Mouse (Mus musculus) Muller cell, postnatal 12 days (primary cell): ENCODE results near the gene Cdk6.
A peak's percentile ranks its signal among the peaks of the same experiment; 100 is the strongest.
"Not testable (repeated sequence)": the region's sequence is repeated elsewhere in the genome, so short reads cannot be mapped to it uniquely, and the experiment has no call there.

Experiments used
- DNase-seq: peaks from one replicate; pipeline ENCODE4 v3.0.0-alpha.2; 2015; ENCODE audit errors: inconsistent ontology term

Cdk6 gene

DNA sequence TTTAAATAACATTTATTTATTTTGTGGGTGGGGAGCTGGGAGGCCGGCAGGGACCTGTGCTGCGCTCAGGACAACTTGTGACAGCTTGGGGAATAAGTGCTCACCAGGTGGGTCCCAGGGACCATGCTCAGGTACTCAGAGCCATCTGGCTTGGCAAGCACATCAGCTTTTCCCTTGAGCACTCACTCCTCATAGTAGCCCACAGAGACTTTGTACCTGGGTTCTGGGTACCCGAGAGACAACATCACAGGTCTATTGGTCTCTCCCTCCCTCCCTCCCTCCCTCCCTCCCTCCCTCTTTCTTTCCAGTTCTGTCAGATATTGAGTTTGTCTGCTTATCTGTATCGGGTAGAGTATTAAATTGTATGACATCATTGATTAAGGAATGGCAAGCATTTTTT lies 38.0 kb downstream of the Cdk6 start:
- DNase-seq: no peak

DNA sequence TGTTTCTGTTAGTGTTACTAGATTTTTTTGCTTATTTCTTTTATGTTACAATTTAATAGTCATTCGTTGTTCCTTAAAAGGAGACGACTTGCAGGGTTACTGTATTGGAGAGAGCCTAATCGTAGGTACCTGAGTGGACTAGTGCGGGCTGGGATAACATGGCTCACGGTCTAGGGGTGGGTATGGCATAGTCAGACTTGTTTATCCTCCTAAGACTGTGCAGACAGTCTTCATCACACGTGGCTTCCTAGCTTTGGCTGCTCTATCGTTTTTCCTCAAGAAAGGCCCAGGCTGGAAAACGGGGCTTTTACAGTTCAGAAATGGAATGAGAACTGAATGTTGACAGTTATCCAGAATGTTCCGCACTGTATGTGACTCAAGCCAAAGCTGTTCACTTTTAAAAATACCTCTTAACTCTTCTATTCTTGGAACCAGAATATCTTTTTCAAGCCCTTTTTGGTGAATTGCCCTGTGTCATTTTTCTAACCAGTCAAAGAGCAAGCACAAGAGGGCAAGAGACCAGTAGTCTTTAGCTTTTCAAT lies 39.5 kb downstream of the Cdk6 start:
- no peak for DNase-seq

DNA sequence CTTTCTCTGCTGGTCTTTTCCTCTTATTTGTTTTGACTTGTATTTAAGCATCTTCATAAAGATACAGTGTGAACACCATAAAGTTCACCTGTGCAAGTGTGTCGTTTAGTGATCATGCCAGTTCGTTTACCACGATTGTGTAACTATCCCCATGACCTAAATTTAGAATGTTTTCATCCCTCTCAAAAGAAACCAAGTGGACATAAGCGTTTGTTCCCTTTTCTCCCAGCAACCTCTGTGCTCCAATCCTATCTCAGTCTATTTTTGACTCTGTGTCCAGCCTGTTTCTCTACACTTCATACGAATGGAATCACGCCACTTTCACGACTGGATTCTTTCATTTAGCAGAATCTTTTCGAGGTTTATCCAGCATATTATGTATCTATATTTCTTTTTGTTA lies 40.5 kb downstream of the Cdk6 start:
- no peak for DNase-seq

DNA sequence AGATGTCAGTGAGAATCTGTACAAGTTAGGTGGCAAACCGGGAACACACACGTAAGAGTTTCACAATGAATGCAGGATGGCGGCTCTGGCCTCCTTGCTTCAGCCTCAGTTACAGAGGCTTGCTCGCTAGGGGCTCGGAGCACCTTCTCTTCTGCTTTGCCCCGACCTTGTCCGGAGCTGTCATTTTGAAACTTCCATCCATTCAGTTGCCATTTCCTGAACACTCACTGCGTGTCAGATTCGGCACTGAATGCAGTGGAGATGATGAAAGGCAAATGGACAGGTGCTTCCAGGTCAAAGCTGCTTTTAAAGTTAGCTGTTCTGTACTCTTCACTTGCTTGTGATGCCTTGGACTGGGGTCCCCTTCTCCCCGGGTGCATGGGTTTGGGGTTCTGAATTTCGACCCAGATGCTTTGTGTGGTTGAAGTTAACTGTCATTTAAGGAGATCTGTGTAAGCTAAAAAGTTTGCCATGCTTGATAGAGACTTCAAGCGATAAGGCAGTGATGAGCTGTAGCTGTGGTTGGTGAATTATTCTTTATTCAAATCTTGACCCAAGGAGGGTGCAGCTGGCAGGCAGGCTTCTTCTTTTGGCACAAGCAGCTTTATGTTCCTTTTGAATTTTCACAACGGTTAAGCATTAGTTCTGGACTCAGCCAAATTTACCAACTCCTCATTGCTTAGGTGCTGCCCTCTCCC lies 41.2 kb downstream of the Cdk6 start:
- DNase-seq: no peak

DNA sequence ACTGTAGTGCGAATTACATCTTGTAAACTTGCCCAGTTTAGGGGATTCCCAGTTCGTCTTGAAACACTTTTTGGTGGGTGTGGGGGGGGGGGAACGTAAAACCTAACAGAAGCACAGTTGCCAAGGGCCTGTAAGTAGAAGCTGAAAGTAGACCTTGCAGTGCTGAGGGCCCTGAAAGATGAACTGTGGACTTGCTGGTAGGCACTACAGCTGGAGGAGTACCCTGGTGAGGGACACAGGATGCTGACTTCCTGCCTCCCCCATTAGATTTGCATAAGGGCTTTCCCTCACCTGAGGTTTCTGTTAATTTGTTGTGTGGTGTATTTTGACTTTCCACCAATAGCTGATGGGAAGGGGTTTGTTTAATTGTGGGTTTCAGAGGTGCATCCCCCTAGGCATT lies 42.3 kb downstream of the Cdk6 start:
- DNase-seq: no peak

DNA sequence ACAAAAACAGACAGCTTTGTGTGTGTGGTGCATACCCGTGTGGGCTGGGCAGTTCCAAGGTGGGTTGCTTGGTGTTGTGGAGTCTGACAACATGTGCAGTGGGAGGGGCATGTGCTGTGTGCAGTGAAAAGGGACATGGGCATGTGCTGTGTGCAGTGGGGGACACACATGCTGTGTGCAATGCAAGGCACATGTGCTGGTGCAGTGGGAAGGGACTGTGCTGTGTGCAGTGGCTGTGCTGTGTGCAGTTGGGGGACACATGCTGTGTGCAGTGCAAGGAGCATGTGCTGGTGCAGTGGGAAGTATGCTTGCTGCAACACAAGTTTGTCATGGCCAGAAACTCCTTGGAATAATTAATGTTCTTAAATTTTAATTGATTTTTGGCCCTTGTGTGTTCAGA lies 43.8 kb downstream of the Cdk6 start:
- DNase-seq: no peak

DNA sequence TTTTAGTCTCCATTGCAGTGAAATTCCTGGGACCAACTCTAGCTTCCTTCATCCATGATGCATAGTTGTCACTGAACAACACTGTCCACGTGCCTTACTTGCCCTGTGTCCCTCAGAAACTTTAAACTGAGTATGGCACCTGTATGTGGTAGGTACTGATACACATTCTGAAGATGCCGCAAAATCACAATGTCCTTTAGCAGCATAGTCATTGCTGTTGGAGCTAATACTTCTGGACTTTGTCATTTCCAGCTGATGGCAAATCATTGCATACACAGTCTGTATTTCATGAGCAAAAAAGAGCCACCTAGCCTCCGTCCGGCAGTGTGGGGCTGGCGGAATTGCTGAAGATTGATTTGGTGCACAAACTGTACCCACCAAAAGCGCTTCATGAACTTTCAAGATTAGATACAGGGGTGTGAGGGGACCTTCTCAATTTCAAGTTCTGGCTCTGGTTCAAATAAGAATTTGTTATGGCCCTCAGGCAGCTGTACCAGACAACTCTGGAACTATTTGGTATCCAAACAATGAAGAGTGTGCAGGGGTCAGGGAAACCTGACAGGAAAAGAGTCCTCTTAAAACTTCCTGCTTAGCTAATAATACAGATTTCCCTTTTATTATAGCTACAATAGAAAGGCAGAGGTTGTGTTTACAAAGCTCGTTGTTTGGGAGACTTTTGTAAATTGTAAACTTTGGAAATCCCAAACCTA lies 44.9 kb downstream of the Cdk6 start:
- DNase-seq: no peak

DNA sequence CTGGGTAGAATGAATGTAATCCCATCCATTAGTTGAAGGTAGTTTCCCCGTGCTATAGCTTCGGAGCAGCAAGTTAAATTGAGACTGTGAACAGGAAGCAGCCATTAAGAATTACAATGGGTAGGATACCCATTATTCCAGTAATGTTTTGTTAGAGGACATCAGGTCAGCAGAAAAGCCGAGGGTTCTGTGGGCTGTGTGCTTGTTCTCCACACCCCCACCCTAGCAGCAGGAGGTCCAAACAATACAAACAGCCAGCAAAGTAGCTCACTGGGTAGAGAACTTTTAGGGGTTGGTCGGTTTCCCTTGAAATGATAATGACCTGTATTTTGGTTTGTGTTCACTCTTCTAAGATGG lies 45.4 kb downstream of the Cdk6 start:
- no peak for DNase-seq

DNA sequence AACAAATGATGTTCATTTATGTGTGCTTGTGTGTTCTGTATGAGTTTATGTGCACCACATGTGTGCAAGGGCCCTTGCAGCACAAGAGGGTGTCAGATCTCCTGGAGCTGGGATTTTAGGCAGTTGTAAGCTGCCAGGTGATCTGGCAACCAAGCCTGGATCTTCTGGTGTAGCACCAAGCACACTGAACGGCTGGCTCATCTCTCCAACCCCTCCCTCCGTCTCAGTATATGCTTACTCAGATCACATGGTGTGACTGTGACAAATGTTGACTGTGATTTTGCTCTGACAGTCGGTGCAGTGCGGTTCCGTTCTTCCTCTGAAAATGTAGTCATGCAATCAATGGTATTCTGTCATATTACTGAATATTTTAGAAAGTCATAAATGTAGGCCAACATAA lies 45.9 kb downstream of the Cdk6 start:
- DNase-seq: no peak

DNA sequence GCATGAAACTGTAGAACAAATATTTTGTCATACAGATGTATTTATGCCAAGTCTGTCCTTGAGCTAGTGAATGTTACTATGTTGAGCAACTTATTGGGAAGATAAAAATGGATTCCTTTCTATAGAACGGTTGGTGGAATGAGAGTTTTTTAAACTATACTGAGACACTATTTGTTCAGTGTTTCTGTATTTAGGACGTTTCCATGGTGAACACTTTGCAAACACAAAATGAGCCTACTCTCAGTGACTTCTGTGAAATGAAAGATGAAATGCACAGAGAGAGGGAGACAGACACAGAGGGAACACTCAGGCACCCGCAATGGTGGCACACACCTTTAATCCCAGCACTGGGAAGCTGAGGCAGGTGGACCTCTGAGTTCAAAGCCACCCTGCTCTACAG lies 51.6 kb downstream of the Cdk6 start:
- no peak for DNase-seq

DNA sequence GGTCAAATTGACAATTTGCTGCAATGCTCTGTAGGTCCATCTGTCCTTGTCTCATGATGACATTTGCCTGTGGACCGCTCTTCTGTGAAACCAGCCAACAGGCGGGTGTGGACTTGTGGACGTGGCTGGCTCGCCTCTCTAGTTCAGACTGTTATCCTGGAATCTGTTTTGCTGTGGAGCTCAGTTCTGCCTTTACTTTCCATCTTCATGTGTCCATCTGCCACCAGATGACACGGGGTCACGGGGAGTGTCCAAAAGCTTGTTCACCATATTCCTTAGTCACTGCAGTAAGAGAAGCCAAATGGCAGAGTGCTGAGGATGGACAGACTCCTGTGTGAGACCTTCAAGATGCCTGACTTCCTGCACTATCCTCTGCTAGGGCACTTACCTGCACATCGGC lies 52.9 kb downstream of the Cdk6 start:
- DNase-seq: no peak

DNA sequence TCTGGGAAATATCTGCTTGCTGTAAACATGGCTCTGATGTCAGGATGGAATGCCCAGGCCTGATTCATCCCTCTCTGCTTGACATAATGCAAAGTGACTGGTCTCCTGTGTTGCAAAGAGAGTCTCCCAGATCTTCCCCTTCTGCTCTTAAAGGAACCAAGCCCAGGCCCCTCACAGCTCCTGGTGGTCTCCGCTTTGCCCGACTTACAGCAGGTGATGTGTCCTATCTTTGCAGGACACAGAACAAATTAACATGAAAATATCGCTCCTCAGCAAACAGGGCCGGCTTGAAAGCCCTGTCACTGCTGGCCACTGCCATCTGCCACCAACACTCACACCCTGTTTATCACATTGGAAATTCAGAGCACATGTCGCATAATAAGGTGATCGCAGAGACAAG lies 53.7 kb downstream of the Cdk6 start:
- peak; percentile 68 for DNase-seq

DNA sequence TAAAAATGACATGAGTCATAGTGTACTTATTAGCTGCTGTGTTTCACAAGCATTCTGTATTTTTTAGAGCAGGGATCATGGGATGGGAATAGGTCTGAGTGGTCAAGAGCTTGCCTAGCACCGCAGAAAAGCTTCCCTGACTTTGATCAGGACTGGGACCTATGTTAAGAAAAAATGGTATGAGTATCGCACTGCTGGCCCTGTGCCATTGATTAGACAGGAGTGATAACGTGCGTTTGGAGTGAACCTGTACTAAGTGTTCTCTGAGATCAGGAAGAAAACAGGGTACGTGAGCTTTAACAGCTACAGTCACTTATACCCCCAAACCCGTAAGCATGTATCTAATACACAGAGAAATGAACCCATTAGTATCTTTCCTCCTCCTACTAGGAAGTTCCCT lies 54.9 kb downstream of the Cdk6 start:
- DNase-seq: no peak

DNA sequence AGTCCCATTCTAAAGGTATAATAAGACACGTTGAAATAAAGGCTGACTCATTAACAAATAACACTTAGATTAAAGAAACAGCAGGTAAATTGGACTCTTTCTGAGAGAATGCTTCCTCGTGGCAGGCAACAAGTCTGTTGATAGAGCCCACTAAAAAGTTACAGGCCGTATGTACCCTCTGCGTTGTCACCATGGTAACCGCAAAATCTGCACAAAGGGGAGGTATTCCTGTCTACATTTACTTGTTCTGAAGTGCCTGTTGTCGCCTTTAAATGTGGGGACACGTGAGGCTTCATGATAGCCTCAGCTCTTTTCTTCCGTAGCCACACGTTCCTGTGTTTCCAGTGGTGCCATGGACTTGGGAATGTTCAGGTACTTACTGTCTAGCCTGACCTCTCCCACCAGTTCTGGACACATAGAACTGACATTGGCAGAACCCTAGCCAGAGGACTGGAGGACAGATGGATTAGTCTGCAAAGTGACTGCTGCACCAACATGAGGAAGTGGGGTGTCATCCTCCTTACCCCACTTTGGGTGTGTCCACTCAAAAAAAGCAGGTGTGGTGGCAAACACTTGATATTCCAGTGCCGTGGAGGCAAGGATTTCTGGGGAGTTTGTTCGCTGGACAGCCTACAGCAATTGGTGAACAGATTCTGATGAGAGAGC lies 55.8 kb downstream of the Cdk6 start:
- no peak for DNase-seq

DNA sequence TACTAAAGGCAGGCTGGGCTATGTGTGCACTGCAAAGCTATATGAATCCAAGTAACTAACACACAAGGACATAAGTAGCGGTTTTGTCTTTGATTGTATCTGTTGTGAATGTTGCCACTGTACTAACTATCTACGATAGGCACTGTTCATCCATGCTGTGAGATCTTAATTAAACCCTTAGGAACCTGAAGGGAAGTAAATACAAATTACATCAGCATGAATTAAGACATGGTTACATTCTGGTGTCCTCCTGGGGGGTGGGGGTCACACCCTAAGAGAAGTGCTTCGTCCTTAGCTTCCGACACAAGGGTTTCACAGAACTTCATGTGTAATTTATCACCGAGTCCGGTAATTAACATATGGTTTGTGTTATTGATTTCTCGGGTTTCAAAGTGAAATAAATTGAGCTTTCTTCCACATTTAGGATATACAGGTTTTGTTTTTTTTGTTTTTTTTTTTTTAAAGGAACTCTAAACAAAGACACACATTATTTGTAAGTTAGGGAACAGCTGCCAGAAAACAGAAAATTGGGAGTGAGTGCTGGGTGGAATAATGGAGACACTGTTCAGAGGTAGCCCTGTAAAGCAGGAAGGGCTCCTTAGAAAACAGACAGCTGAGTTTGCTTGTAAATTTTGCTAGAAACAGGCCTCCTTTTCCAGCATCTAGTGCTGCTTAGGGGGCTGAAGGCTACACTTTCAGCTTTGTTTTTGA lies 58.7 kb downstream of the Cdk6 start:
- no peak for DNase-seq

DNA sequence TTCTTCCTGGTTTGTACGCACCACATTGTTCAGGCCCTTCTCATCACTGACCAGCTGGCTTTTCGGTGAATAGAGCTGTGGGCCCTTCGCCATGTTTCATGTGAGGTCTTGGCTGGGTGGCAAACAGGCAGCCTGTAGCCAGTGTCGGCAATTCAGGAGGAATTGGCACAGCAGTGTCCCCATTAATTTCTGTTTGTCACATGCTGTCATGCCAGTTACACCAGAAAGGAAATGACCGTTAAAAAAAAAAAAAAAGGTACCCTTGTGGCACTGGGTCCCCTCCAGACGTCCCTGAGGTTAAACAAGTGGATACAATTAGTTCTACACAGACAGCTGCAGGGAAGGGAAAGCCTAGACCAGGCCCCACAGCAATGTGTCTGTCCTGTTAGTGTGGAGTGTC lies 63.8 kb downstream of the Cdk6 start:
- DNase-seq: peak; percentile 83

DNA sequence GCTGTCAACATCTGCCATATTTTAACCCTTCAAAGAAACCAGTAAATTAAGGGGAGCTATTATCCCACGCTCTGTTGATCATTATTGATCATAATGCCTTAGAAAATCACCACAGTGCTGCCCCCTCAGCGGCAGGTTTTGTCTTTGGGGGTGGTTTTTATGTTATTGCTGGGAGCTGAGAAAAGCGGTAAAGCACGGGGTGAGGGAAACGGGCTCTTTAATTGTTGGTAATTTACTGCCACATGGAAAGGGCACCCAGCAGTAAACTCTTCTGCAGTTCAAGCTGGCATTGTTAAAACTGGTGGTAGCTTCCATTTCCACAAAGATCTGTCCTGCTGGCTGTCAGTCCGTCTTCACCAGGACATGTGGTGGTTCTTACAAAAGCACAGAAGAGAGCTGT lies 64.2 kb downstream of the Cdk6 start:
- DNase-seq: no peak

DNA sequence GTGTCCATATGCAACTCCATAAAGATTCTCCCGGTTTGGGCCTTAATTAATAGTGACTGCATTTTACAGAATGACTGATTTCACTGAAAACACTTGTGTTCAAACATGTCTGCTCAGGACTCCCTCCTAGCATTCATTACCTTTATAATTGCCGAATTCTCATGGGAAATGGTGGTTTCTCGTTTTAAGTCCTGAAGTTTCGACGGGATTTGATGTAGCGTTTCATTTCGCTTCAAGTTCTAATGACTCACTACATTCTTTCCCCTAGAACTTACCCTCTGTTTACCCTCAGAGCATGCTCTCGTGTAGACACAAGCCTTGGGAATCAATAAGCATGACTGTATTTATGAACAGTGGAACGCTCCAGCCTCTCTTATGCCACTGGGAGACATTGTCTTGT lies 66.6 kb downstream of the Cdk6 start:
- no peak for DNase-seq

DNA sequence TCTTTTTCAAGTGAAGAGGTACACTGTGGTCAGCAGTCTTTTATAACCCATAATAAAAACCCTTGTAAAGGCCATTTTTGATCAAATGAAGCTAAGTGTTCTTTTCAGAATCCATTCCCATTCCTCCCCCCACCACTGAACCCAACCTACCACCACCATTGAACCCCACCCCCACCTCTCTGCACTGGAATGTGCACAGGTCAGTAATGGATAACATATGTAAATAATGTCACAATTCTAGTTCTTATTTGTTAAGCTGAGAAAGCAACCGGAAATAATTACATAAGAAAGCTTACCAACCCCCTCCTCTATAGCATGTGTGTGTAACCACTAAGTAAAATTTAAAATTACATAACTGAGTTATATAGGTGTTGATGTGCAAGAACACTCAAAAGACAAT lies 76.9 kb downstream of the Cdk6 start:
- not testable (repeated sequence) for DNase-seq

DNA sequence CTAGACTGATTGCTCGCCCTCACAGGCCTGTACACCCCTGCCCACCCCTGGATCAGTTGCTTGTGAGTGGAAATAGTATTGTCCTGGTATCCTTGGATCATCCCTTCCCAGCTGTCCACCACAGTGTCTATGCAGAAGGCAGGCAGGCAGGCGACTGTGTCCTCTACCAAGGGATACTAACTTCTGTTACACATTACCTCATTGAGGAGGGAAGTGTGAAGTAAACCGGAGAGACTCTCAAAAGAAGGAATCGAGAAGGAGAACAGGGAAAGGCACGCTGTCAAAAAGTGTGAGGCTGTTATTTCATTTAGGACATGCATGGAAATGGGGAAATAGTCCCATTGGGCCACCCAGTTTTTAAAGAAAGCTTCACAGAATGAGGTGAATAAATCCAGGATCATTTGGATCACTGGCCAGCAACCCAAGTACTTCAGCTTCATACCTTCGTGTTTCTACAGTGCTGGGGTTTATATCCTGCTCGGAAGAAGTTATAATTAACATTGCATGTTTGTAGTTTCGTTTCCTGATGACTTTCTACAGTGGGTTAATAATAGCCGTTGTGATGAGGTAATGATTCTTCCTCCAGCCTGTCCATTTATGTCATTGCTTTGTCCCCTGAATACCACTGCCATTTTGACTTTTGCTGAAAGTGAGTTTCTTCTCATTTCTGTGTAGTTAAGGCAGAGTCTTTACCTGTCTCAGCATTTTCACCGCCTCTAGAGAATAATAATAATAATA lies 79.0 kb downstream of the Cdk6 start:
- no peak for DNase-seq

DNA sequence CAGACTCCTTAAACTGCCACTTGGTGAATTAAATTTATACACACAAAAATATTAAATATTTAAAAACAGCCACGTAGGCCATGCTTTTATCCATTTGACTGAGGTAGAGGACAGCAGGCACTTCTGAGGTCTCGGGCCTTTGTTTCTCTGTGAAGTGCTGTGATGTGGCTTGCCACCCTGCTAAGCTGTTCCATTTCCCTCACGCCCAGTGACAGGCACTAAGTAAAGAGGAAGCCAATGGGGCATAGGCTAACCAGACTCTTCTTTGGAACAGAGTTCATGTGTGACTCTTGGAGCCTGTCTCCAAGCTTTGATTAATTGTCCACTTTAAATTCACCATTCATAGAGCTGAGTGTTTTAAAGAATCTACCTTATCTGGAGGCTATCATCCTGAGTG lies 79.5 kb downstream of the Cdk6 start:
- no peak for DNase-seq
